Mouse (Mus musculus) intestine, embryonic 16.5 days (tissue): ENCODE measurements around the gene Dad1. TPM values are rescaled to one million over a fixed set of nuclear protein-coding genes. Genes with fewer than 3 reads are reported as not detected.

Experiments
- ATAC-seq: fragments of 200-750 bp; cut with Nextera tagmentation; 2 replicates; pipeline ENCODE4 v1.8.0; 2017; ENCODE audit warnings: moderate TSS enrichment, moderate library complexity
- H3K27ac ChIP-seq: fragments of 300-500 bp; sonication (generic); 2 replicates; pipeline ENCODE4 v1.5.1; 2014; ENCODE audit warnings: mild to moderate bottlenecking, low read length
- H3K27me3 ChIP-seq: fragments of 300-500 bp; sonication (generic); replicated peaks from 2 replicates; pipeline ENCODE4 v1.6.1; 2014; ENCODE audit warnings: low read length, control low read depth, mixed read lengths; ENCODE audit not compliant: control insufficient read depth, insufficient read depth
- H3K36me3 ChIP-seq: fragments of 300-500 bp; sonication (generic); 2 replicates; pipeline ENCODE4 v1.6.1; 2014; ENCODE audit warnings: low read length, control low read depth; ENCODE audit not compliant: control insufficient read depth, insufficient read depth
- H3K4me1 ChIP-seq: fragments of 300-500 bp; sonication (generic); 2 replicates; pipeline ENCODE4 v1.6.1; 2014; ENCODE audit warnings: low read length, control low read depth, mixed read lengths; ENCODE audit not compliant: control insufficient read depth, insufficient read depth
- H3K4me2 ChIP-seq: fragments of 300-500 bp; sonication (generic); 2 replicates; pipeline ENCODE4 v1.6.1; 2014; ENCODE audit warnings: low read depth, low read length, control low read depth
- H3K4me3 ChIP-seq: fragments of 300-500 bp; sonication (generic); 2 replicates; pipeline ENCODE4 v1.5.1; 2014; ENCODE audit warnings: mild to moderate bottlenecking, low read length
- H3K9ac ChIP-seq: fragments of 300-500 bp; sonication (generic); 2 replicates; pipeline ENCODE4 v1.6.1; 2014; ENCODE audit warnings: low read depth, low read length
- H3K9me3 ChIP-seq: fragments of 300-500 bp; sonication (generic); 2 replicates; pipeline ENCODE4 v1.6.1; 2016; ENCODE audit warnings: low read length, control low read depth; ENCODE audit not compliant: control insufficient read depth
- WGBS: fragments of 180-500 bp; shearing (Covaris S2); extraction: QIAGEN DNeasy Blood & Tissue Kit; methylation state at CpG from one replicate; pipeline ENCODE4 v1.1.7; 2014; 5-methylcytosine and 5-hydroxymethylcytosine counted together
- polyA plus RNA-seq: library from polyadenylated mRNA; unstranded; fragments of >200 nt; fragmentation: Nextera tagmentation; extraction: Ambion mirVana; gene quantifications from 2 replicates; pipeline ENCODE4 v1.2.1, GENCODE M21; 2015

The Dad1 gene
- polyA plus RNA-seq, 1 experiment from 2014 or later, result 514 TPM

GRCm38 (mm10) chr14:54236881-54237280 is 17.0 kb downstream of the Dad1 start:
- Histone ChIP-seq H3K27me3 (no peaks in the 10 kb centered on the region), H3K36me3 (peaks cover 9% of the 10 kb centered on the region; the same call in 1 of the 2 replicates), H3K4me2 (no peak overlapping the region), H3K9ac (no peak overlapping the region), H3K27ac (no peak overlapping the region), H3K9me3 (0 out of 2 replicates have a peak, but pooled peaks cover 2% of the 10 kb centered on the region), H3K4me1 (peaks cover 19% of the 10 kb centered on the region), H3K4me3 (no peak overlapping the region)
- ATAC-seq, result no peak
- 89% methylated on average over 5 of the region's 5 CpGs for WGBS

DNA sequence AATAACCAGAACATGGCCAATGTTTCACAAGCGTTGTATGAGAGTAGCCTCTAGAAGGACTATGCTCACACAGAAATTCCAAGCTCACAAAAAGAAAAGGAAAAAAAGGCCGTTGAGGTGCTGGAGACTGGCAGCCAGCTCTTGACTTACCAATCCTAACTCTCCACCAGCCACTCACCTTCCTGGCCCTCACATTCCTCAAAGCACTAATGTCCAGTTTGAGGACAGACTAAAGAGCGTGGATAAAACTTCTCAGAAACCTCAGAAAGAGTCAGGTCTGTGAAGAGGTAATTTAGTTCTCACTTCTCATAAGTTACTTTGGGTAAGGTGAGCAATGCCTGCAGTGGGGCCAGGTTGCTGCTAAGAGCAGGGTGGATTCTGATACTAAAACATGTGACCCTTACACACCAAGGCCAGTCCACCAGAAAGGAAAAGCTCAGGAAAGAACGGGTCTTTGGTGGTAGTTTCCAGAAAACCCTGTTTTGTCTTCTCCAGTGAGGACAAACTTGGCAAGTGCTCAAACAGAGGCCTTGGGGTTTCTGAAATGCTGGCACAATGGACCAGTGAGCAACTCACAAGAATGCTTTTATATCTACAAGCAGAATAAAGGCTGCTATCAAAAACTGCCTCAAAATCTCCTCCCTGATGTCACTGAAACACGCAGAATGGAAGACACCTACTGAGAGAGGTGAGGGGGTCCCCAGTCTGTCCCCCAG is 17.9 kb downstream of the Dad1 start:
- no peak for ATAC-seq
- H3K27me3 ChIP-seq, result no peaks in the 10 kb centered on the region
- H3K9me3 ChIP-seq, result no peaks in the 10 kb centered on the region
- WGBS, result 81% methylated on average over 5 of the region's 5 CpGs
- peaks cover 2% of the 10 kb centered on the region; the same call in 1 of the 2 replicates for H3K36me3 ChIP-seq
- no peak overlapping the region for H3K4me2 ChIP-seq
- no peak overlapping the region for H3K4me3 ChIP-seq
- no peak overlapping the region for H3K27ac ChIP-seq
- no peak overlapping the region for H3K9ac ChIP-seq
- H3K4me1 ChIP-seq, result peaks cover 24% of the 10 kb centered on the region

- H3K9me3 ChIP-seq, result no peaks in the 10 kb centered on the region
- peaks cover 28% of the 10 kb centered on the region for H3K4me1 ChIP-seq
- no peak overlapping the region for H3K4me2 ChIP-seq
- H3K36me3 ChIP-seq, result peaks cover 2% of the 10 kb centered on the region; the same call in 1 of the 2 replicates
- no peak for ATAC-seq
- 75% methylated on average over 20 of the region's 20 CpGs for WGBS
- no peak overlapping the region for H3K4me3 ChIP-seq
- peak overlapping the region; percentile 93 for H3K27ac ChIP-seq
- no peaks in the 10 kb centered on the region for H3K27me3 ChIP-seq
- peak overlapping the region; percentile 39; the same call in 1 of the 2 replicates for H3K9ac ChIP-seq
These were observed 19.5 kb downstream of the Dad1 start for GRCm38 (mm10) chr14:54234231-54235040.

DNA sequence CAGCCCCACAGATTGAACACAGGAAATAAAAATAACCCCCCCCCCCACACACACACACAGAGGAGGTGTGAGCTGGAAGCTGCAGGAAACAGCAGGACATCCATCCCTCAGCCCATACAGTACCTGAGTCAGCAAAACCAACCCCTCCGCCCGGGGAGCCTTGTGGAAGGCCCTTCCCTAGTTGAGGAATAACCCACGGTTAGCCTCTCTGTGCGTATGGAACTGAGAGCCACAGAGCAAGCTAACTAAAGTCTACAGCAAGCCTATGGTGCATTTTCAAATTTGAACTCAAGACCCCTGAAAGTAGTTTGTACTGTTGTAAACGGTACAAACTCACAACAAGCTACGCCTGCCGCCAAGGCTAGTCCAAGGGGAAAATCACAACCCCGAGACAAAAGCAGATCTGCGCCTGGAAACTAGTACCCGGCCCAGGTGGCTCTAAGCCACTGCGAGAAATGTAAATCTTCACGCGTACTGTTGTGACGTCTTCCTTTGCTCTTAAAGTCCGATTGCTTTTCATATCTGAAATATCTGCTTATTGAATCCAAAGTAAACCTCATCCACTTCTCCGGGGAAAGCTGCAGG is 20.3 kb downstream of the Dad1 start:
- Histone ChIP-seq H3K4me1 (peaks cover 32% of the 10 kb centered on the region), H3K4me3 (no peak overlapping the region), H3K9me3 (no peaks in the 10 kb centered on the region), H3K36me3 (peaks cover 2% of the 10 kb centered on the region; the same call in 1 of the 2 replicates), H3K9ac (peak overlapping the region; percentile 39), H3K27ac (peak overlapping the region; percentile 93), H3K27me3 (no peaks in the 10 kb centered on the region), H3K4me2 (peak overlapping the region; percentile 44; the same call in 1 of the 2 replicates)
- 48% methylated on average over 16 of the region's 16 CpGs for WGBS
- ATAC-seq, result no peak; the same call in 1 of the 2 replicates

DNA sequence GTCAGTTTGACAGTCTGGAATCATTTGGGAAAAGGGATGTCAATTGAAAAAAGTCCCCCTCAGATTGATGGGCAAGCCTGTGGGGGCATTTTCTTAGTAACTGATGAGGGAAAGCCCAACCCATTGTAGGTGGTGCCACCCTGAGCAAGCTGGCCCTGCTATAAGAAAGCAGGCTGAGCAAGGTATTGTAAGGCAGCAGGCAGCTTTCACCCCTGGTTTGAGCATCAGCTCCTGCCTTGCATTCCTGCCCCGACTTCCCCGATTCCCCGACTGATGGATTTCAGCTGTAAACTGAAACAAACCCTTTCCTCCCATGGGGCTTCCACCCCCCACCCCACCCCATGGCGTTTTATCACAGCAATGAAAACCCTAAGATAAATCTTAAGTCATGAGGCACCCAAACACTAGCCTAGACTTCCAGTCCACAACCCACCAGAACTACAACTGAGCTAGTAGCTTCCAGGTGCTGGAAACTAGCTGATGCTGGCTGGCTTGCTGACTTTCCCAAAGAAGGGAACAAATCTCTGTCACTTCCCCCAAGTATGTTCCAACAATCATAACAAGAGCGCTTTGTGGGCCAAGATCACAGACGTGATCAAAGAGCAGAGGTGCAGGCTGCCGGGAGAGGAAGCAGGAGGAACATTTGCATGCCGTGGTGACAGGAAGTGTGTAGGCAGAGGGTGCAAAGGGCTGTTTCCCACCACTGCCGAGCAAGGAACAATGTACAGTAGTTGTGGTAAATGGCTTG is 20.9 kb downstream of the Dad1 start:
- Histone ChIP-seq H3K9ac (peak overlapping the region; percentile 39), H3K4me2 (peak overlapping the region; percentile 44), H3K9me3 (no peaks in the 10 kb centered on the region), H3K27ac (peak overlapping the region; percentile 93), H3K4me1 (peaks cover 38% of the 10 kb centered on the region), H3K36me3 (no peaks in the 10 kb centered on the region), H3K4me3 (0 out of 2 replicates have a peak overlapping the region, but pooled peaks have one; percentile 7), H3K27me3 (no peaks in the 10 kb centered on the region)
- ATAC-seq, result peak; percentile 64
- WGBS, result 13% methylated on average over 9 of the region's 9 CpGs

GRCm38 (mm10) chr14:54232143-54232542 is 21.8 kb downstream of the Dad1 start:
- peak overlapping the region; percentile 69 for H3K27ac ChIP-seq

GRCm38 (mm10) chr14:54231176-54231956 is 22.5 kb downstream of the Dad1 start:
- 0 out of 2 replicates have a peak, but pooled peaks have one; percentile 3 for ATAC-seq
- H3K9me3 ChIP-seq, result no peaks in the 10 kb centered on the region

More at GRCm38 (mm10) chr14:54232143-54232542, 21.8 kb downstream of the Dad1 start:
- Histone ChIP-seq H3K4me3 (no peak overlapping the region), H3K4me1 (peaks cover 43% of the 10 kb centered on the region), H3K27me3 (no peaks in the 10 kb centered on the region), H3K36me3 (no peaks in the 10 kb centered on the region), H3K9ac (0 out of 2 replicates have a peak overlapping the region, but pooled peaks have one; percentile 9), H3K9me3 (no peaks in the 10 kb centered on the region), H3K4me2 (no peak overlapping the region)
- peak; percentile 76 for ATAC-seq
- WGBS, result 39% methylated on average over 9 of the region's 9 CpGs

DNA sequence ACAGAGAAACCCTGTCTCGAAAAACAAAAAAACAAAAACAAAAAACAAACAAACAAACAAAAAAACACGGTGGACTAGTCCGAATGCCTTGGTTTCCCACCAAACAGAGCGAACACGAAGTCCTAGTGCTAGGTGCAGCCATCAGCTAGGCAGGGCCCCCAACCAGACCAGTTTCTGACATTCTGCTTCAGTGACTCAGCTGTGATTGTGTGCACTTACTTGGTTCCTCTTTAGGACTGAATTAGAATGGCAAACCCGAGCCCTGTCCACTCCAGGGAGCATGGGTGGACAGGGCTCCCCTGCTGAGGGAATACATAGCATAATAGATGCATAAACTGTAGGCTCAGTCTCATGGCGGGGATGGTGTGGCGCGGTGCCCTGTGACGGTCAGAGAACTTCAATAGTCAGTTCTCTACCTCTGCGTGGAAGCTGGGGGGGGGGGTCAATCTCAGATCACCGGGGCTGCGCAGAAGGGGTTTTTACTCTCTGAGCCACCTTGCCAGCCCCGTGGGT is 23.2 kb downstream of the Dad1 start:
- Histone ChIP-seq H3K9ac (no peak overlapping the region), H3K4me2 (peak overlapping the region; percentile 19; the same call in 1 of the 2 replicates), H3K27ac (0 out of 2 replicates have a peak overlapping the region, but pooled peaks have one; percentile 49), H3K4me3 (no peak overlapping the region), H3K9me3 (no peaks in the 10 kb centered on the region), H3K36me3 (no peaks in the 10 kb centered on the region), H3K27me3 (no peaks in the 10 kb centered on the region), H3K4me1 (peaks cover 46% of the 10 kb centered on the region)
- WGBS, result 70% methylated on average over 14 of the region's 14 CpGs
- ATAC-seq, result no peak

More at GRCm38 (mm10) chr14:54231176-54231956, 22.5 kb downstream of the Dad1 start:
- Histone ChIP-seq H3K27me3 (no peaks in the 10 kb centered on the region), H3K4me1 (peaks cover 46% of the 10 kb centered on the region), H3K36me3 (no peaks in the 10 kb centered on the region), H3K9ac (peak overlapping the region; percentile 48), H3K4me3 (no peak overlapping the region), H3K27ac (peak overlapping the region; percentile 69), H3K4me2 (peak overlapping the region; percentile 19; the same call in 1 of the 2 replicates)
- 63% methylated on average over 21 of the region's 21 CpGs for WGBS
